Mouse (Mus musculus) CD4-positive, CD25-positive, alpha-beta regulatory T cell, adult 4 months (primary cell): ENCODE data around the gene Hhipl1. TPM values are rescaled to one million over a fixed set of nuclear protein-coding genes. Genes with fewer than 3 reads are reported as not detected.

ENCODE experiments used
- ATAC-seq: one replicate; pipeline ENCODE4 v1.8.0; 2017
- polyA plus RNA-seq, 2 experiments: library from polyadenylated mRNA; unstranded; fragments of 100-300 nt; shearing (Covaris generic); gene quantifications; one replicate each; pipeline ENCODE4 v1.2.1; 2017

The Hhipl1 gene
- polyA plus RNA-seq, result not detected

DNA sequence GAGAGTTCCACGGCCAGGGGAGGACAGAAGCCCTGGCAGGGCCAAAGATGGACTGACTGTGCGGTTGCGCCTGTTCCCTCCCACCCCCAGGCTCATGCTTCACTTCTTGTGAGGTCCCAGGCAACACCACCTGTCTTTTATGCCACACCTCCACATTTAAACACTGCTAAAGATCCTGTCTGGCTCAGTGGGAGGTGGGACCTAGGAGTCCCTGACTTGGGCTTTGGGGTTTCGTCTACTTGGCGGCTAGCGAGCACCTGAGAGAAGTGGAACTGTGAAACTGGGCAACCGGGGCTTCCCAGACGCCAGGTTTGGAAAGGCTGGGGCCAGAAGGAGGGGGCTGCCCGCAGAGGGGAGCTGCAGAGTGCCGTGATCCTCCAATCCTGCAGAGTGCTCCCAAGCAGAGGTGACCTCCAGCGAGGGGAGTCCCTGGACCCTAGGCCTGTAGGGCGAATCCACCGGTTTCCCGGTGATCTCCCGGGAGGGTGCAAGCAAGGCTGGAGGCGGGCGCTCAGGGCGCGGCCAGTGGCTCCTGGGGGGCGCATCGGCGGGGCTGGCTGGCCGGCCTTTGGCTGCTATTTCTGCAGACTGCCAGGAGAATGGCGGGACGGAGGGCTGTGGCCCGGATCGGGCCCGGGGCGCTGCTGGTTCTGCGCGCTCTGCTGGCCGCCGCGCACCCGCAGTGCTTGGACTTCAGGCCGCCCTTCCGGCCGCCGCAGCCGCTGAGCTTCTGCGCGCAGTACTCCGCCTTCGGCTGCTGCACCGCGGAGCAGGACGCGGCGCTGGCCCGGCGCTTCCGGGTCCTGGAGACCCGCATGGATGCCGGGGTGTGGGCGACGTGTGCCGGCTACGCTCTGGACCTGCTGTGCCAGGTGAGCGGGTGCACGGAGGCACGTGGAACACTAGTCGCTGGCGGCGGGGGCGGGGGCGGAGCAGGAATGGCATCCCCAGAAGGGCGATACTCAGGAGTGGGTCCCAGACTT is at the start of gene Hhipl1:
Hhipl1 (plus strand) TSS at position 459 of the 983 bp plus-strand sequence.
- ATAC-seq, result no peak

DNA sequence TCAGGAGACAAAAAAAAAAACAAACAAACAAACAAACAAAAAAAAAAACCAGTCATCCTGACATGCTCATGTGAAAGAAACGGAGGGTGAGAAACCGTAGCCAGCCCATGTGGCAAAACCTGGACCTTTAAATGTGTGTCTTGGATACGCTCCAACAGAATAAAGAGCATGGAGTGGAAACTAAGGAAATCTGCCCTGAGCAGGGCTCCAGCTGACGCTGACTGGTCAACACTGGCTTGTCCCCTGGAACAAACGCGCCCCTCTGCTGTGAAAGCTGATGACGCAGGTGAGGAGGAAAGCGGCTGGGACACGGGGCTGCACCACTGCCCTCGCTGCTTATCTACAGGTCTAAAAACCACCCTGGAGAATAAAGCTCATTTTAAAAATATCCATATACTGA is 49.3 kb upstream of the Hhipl1 start:
- ATAC-seq, result no peak

DNA sequence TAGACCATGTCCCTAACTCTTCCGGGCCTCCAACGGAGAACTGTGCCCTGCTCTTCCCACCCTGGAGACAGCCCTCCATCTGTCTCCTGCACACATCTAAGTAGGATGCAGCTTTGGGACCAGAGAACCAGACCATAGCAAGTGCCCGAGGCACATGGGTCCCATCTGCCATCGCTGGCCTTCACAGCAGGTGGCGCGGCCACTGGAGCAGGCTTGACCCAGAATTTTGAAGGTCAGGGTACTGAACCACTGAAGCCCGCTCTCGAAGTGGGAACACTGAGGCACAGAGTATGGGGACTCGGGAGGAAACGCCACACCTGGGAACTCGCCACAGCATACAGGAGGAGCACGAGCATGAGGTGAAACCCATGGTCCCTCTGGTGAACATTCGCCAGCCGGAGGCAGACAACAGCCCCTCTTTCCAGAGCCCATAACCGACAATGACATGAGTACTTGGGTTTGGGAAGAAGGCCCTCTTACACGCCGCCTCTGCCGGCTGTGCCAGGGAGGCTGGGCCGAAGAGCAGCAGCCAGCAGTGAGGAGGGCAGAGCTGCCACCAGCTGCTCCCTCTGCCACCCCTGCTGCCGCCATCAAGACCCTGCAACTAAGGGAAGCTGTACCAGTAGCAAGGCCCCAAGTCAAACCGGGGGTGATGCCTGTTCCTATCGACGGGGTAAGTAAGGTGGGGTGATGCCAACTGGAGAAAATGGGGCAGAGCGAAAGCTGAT is 46.6 kb upstream of the Hhipl1 start:
- ATAC-seq, result no peak

DNA sequence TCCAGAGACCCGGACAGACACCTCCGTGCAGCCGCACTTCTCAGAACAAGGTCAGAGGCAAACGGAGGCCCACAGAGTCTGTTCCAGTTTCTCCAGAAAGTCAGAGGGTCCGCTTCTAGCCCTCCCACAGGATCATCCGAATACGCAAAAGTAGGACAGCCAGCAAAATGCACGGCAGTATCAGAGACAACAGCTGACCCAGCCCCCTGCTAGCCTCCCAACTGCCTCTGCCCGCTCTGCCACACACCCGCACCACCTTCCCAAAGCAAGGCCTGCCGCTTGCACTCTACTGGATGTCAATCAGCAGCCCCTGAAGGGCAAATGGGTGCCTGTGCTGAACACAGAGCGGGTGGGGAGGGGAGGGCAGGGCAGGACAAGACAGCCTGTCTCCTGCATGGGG is 45.1 kb upstream of the Hhipl1 start:
- no peak for ATAC-seq

DNA sequence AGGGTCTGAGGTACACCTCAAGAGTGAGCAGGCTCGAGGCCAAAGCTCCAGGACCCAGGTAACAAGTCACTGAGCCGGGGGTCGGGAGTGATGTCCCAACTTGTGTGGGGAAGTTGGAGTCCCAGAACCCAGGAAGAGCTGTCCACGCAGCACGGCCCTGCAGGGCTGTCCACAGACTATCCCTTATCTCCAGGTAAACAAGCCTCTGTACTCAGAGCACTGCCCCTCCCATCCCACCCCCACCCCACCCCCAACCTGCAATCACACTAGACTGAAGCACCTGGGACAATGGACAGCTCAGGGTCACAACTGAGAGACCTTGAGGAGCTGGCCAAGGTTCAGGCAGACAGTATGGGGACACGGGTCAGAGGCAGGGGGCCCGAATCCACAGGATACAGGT is 41.2 kb upstream of the Hhipl1 start:
- no peak for ATAC-seq

DNA sequence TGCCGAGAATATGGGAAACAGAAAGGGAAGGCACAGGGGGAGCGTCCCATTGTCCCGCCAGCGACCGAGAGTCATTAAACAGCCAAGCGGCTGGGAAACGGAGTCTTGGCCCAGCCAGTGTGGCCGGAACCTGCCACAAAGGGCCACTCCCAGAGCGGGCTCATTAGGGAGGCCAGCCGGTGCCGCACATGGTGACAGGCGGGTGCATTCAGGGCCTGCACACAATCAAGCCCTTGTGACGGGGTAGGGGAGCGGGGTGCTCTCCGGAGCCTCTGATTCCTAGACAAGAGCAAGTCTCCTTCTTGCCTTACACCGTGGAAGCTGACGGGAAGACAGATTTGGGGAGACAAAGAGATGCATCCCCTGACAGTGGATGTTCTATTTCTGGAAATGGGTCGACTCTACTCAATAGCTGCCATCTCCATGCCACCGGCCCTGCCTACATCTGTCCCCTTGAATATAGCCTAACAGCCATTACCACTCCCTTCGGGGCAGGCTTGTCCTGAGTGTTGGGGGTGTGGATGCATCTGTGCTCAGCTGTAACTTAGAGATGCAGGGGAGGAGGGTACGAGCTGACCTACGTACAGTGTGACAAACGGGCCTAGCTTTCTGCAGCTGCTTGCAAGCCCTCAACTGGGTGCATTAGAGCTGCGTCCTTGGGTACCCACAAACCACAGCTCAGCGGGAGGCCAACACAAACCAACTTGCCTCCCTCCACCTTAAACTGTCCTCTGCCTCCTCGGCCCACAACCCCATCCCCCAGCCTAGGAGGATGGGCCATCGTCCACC is 40.0 kb upstream of the Hhipl1 start:
- no peak for ATAC-seq

DNA sequence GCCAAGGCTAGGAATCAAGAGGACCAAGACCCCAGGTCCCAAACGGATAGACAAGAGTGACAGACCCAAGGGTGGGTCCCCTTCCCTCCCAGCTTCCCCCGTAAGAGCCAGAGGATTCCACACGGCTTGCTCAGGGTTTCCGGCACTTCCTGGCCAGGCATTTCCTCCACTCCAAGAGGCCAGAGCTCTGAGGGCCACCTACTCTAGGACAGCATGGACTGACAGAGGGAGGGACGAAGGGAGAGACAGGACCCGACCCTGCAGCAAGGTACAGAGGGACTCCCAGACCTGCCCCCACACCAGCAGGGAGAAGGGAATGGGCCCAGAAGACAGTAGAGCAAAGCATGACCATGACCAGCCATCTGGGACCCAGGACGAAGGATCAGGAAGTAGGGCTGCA is 38.4 kb upstream of the Hhipl1 start:
- ATAC-seq, result no peak

DNA sequence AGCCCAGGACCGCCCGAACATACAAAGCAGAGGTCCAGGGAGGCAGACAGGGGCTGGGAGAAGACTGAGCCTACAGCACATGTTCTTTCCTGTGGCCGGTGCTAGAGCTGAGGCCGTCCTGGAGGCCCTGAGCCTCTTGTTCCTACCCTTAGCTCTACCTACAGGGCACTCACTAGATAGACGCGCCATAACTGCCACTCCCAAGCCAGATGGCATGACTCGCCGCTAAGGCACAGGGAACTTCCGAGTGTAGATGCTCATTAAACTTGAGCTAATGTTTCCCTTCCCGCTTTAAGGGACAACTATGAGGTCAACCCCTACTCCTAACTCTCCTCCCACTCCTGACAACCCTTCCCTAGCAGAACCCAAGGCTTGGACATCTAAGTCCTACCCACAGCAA is 37.1 kb upstream of the Hhipl1 start:
- no peak for ATAC-seq

DNA sequence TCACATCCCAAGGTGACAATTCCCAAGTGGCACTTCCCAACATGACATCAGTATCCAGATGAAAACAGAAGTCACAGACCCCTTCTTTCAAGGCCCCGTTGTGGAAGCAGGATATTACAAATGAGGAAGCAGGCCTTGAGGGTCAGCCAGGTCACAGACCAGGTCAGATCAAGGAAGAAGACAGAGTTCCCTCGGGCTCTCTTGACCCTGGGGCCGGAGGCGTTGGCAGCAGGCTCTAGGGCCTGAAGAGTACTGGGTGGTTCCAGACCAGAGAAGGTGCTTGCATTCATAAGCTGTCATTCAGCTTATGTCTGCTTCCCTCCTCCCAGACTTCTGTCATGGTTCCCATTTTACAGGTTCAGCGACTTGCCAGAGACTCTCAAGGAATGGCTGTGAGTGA is 36.4 kb upstream of the Hhipl1 start:
- ATAC-seq, result no peak

DNA sequence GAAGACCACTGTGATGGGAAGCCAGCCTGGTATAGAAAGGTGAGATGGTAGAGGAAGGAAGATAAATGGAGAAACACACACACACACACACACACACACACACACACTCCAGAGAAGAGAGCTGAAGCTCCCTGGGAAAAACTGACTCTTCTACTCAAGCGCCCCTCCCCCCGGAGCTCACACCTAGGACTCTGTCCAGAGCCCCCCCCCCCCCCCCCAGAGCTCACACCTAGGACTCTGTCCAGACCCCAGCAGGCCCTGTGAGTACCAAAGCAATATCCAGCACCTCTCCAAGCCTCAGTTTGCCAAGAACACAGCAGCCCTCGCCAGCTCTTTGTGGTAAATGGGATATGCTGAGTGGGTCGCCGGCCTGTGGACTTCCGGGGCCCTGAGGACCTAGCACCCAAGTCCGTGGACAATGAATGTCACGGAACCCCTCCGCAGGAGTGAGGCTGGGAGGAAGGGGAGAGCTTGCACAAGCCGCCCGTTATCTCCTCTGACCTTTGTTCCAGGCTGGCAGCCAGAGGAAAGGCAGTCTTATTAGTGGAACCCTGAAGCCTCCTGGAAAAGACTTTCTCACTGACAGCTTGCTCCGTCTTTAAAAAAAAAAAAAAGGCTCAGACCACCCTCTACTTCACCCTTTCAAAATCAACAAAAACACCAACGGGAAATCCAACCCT is 35.7 kb upstream of the Hhipl1 start:
- no peak for ATAC-seq

DNA sequence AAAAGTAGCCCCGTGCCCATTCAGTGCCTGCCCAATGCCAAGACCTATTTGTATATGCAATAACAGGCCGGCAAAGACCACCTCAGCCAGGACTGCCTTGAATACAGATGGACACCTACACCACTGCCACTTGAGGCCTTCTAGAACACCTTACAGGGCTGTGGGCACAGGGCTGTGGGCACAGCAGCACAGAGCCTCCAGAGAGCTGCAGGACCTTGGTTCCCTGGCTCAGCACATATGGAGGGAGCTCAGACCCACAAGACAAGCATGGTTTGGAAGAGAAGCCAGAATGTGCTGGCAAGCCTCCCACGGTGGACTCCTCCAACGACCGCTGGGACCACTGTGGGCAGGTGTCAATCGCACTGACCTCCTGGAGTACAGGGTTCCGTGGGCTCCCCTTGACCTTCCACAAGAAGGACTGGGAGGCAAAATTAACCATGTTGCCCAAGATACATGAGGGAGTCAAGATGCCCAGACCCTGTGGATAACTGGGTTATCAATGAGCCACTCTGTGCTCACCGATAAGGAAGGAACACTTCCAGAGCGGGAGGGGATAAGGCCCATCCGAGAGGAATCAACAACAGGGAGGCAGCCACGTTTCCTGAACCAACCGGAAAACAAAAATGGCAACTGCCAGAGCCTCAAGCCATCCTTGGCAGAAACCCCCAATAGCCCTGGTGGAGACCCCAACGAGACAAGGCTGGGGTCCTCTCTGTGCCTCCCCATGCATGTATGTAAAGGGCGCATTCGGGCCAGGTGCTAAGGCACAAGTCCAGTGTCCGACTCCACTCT is 34.5 kb upstream of the Hhipl1 start:
- ATAC-seq, result no peak

DNA sequence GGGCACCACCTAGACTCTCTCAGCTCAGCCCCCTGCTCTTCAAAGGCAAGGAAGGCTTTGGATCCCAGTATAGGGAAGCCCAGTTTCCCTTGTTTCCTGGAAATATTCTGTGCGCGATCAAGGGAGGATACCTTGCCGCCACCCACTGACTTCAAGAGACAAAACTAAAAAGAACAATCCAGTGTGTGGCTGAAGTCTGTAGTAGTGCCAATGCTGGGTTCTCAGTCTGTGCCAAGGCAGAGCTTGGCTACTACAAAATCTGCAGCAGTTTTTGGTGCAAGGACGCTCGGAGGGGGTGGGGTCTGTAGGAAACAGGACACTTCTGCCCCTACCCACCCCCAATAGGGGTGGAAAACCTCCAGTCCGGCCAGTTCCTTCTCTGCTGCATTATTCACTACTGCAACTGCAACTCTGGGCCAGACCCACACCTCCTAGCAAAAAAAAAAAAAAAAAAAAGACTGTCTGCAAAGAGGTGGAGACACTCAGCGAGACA is 33.9 kb upstream of the Hhipl1 start:
- ATAC-seq, result no peak

DNA sequence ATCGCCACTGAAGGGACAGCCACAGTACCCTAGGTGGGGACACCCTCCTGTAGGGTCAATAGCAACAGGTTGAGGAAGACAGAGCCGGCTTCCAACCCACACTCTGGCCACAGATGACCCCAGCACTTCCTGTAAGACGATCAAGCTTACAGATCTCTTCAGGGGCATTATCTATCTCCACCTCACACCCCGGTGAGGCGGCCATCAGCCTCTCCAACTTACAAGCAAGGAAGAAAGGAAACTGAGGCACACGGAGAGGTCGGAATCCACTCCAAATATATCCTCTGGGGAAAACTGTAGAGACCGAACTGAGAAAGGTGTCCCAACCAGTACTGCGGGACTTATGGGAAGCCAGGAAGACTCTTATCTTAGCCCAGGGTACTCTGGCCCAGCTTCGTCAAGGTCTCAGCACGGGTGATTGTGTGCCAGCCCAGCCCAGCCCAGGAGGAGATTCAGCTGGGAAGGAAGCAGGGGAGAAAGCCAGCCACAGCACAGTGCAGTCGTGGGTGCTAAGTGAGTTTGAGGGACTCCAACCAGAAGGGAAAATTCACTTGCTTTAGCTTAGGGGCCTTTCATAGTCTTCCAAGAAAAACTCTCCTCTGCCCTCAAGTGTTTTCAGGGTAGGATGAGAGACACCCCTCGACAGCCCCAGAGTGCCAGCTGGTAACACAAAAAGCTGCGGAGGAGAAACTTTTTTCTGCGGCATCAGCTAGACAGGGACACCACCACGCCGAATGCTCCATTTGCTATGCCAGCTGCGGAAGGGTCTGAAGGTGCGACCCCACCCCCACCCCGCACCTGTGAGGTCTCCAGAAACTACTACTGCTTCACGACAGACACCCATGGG is 32.4 kb upstream of the Hhipl1 start:
- ATAC-seq, result no peak

DNA sequence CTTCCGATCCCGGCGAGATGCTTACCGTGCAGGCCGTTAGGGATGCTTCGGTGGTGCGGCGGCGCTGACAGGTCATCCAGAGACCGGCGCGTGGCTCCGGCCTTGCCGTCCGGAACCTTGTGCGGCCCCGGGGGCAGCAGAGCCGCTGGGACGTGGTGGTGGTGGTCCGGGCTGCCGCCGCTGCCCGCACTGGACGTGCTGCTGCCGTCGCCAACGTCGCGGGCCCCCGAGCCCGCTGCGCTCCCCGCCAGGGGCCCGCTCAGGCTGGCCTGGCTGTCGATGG is 31.8 kb upstream of the Hhipl1 start:
- no peak for ATAC-seq

DNA sequence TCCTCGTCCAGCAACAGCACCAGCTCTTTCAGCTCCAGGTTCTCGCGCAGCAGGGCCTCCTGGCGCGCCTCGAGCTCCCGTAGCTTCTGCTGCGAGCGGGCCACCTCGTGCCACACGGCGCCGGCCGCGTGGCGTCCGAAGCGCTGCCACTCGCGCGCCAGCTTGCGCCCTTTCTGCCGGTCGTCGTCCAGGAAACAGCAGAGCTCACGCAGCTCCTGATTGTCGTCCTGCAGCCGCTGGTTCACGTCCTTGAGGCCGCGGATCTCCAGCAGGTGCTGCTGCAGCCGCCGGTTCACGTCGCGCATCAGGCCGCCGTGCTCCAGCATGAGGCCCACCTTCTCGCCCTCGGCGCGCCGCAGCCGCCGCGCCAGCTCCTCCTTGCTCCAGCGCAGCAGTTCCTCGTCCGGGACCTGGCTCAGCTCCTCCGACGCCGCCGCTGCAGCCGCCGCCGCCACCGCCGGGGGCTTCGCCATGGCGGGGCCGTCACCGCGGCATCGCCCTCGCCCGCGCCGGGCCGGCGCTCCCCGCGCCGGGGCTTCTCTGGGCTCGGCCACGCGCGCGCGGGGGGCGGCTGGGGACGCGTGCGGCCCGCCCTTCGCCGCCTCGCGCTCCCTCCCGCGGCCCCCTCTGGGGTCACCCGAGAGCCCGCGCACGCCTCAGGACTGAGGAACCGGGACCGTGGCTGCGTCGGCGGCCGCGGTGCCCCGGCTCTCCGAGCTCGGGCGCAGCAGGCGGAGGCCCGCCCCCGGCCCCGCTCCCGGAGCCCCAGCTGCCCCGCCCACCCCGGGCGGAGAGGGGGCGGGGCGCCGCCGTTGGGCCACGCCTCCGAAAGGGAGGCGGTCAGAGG is 31.2 kb upstream of the Hhipl1 start, which contains the start of gene Ccdc85c:
Ccdc85c (minus strand) TSS at position 765 of the 847 bp plus-strand sequence.
- ATAC-seq, result peak; percentile 12

DNA sequence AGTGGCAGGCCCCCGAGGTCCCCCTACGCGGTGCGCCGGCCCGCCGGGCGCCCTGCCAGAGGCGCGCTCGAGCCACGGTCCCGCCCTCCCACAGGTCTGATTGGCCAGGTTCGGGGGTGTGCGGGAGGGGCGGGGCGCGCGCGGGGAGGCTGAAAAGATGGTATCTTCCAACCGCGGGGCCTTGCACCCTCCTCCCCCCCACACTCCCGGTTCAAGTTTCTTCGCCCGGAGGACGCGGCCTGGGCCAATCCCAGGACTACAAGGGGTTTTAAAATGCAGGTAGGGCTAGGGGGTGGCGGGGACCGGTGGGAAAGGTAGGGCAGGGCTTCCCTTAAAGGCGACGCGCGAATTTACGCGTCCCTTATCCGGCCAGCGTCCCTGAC is 30.6 kb upstream of the Hhipl1 start:
- peak; percentile 97 for ATAC-seq

DNA sequence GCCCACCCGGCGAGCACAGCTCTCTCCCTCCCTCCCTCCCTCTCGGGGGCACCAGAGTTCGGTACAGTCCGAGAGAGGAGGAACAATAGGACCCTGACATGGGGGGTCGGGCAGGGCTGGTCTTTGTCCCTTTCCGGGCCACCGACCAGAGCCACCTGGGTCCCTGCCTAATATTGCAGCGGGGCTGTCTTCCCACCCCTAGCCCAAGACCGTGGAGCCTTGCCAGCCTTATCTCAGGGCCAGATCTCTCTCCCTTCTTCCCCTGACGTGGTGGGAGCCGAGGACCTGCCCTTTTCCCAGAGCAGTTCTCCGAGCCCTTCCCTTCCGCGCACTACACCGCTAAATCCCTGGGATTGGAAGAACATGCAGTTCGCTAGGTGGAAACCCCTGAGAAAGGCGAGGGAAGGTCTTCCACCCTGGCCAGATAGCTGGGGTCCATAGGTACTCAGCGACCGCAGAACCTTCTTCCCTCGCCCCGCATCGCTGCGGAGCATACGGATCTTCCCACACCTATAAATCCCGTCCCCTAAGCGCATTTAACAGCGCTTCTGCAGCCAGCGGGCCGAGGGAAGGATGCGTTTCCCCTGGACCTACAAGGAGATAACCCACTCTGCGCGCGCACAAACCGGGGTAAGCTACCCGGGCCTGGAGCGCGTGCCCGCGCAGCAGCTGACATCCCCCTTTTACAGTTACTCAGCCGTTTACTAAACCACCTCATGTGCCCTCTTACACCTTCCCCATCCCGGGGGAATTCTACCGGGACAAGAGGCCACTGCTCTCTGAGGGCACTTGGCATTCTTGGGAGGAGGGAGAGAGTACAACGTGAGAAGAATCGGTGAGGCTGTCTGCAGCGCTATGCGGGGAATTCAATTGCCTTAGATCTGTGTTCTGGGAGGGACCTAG is 29.9 kb upstream of the Hhipl1 start:
- no peak for ATAC-seq

DNA sequence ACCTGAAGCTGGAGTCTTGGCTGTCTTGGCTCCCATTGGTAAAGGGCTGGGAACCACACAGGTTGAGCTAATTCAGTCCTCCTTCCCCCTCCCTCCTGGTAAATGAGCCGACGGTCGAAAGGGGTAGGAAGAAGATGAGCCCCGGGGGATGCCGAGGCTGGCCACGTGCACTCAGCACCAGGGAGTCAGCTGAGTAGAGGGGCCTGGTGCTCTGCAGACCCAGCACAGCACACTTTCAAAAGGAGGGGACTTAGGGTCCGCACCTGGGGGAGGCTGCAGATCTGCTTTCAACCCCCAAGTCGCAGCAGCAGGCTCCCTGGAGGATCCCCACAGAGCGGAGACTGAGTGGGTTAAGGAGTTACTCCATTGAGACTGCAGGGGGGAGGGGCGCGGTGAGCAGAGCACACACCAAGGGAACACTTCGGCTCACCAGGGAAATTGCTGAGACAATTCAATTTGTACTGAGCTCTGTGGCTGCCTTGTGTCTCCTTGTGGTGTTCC is 28.7 kb upstream of the Hhipl1 start:
- no peak for ATAC-seq
